Mouse (Mus musculus): Measurements from ENCODE around the gene Npcd.
"Not testable (repeated sequence)": the region's sequence is repeated elsewhere in the genome, so short reads cannot be mapped to it uniquely, and the experiment has no call there.

Npcd gene

DNA sequence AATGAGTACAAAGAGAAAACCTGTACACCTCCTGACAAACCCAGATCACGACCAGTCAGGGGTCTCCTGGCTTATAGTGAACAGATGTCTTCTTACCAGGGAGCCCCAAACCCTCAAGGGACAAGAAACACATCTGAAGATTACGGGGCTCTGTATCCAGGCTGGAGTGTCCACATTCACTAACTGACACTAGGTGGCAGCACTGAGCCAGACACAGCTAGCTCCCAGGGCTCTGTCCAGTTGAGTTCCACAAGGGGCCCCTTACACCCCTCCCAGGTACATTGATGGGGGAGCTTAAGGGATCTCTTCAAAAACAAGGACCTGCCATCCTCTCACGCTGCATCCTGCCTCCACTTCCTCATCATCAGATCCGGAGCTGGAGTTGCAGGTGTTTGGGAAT lies 3.6 kb downstream of the Npcd start:
- peak in 1 of 2 experiments; percentile 40 for DNase-seq (ENCODE audit: low read depth in 1 of 2, low spot score in 2 of 2)

DNA sequence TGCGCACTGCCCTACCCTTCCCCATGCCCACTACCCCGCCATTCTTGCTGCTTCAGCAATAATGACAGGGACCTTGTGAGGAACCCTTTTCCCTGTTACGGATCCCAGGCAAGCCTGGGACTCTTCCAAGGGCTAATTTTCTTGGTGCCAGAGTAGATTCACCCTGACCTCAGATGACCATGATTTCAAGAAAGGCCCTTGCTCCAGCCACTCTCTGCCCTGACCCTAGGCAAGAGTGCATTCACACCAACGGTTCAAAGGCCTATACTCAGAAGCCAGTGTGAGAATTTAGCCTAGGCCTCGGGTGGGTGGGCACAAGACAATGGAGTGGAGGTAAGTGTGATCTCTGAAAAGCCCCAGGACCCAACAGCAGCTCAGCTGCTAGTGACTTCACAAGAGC lies 4.6 kb downstream of the Npcd start:
- no peak for DNase-seq (ENCODE audit: low read depth in 1 of 2, low spot score in 2 of 2)

DNA sequence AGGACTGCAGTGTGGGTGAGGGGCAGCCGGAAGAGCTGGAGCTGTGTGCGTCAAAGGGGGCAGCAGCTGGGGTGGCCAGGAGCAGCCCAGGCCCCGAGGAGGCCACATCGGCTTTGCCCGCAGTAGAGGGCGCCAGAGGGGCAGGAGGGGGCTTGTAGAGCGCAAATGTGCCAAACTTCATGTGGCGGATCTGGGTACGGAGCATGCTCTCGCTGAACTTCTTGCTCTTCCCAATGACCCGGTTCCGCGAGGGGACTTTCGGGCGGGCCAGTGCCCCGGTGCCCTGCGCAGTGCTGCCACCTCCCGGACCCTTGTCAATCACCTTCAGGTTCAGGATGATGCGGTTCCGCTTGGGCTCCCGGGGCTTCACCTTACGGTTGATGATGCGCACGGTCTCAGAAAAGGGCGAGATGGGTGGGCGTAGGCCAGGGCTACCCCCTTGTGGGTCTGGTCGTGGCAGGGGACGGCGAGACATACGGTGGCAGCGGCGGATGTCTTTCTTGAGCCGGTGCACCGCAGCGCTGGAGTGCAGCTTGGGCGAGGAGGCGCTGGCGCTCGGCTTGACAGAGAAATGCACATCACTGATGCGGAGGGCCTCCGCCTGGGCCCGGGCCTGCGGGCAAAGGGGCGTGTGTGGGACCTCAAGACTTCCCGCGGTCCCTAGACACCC lies 5.5 kb downstream of the Npcd start:
- no peak for DNase-seq (ENCODE audit: low read depth in 1 of 2, low spot score in 2 of 2)

DNA sequence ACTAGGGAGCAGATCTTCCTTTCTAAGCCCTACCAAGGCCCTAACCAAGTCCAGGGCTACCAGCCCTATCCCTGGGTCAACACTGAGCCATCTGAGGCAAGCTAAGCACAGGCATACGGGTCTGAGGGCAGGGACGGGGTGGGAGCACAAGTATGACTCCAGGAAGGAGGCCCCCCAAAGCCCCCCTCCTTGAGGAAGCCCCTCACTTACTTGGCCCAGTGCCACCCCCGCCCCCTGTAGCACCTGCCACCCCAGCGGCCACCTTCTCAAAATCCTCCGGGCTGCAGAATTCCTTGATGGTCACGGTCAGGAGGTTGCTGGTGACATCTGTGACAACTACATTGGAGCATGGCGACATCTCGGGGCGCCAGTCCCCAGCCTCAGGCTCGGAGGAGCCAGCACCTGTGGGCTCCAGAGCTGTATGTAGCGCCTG lies 6.2 kb downstream of the Npcd start:
- no peak for DNase-seq (ENCODE audit: low read depth in 1 of 2, low spot score in 2 of 2)

DNA sequence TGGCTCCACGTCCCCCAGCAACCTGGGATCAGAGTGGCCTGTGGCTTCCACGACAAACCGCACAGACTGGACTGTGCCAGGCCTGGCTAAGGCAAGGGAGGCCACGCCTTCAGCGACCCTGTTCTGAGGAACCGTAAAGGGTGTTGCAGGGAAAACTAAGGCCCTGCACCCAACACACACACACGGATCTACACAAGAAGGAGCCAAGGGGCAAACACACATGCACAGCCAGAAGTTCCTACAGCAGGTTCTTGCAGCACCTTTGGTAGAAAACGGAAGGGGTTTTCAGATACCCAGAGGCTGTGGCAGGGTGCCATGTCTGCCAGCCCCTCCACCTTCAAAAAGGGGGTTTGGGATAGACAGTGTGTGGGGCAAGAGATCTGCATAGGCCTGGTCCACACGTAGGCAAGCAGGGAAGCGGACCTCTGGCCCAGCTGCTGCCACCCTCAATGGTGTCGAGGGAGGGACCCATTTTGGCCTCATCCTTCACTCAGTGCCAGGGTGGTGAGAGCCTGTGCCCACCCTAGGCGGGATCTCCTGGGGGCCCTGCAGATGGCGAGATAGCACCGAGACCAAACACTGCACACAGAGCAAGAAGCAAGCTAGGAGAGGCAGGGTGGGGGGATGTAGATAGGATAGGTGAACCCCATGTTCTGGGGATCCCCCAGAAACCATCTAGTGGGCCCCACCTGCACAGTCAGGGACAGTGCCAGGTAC lies 6.8 kb downstream of the Npcd start:
- DNase-seq (ENCODE audit: low read depth in 1 of 2, low spot score in 2 of 2): no peak

DNA sequence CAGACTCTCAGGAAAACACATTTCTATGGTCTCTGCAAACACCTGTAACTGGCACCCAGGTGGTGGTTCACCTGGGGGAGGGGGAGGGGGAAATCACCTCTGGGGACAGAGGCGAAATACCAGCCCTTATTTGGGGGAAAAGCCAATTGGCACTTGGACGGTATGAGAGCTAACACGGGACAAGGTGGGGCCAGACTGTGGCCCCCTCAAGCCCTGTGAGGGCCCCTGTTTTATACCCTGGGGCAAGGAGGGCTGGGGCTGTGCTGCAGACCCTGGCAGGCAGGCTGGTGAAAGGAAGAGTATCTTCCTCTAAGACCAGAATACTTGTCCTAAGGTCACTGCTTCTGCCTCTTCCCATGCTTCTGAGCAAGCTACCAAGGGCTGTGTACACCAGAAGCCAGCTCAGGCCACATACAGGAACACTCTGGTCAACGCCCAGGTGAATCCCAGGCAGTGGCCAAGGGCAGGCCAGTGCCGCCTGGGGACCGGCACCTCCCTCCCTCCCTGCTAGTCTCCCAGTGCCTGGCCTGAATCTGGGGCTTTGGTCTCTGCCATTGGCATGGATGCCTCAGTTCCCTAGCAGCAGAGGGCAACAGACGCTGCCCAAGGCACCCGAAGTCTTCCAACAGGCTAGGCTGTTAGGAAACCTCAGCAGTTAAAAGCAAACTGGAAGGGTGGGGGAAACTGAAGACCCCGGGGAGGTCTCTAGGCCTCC lies 7.7 kb downstream of the Npcd start:
- no peak for DNase-seq (ENCODE audit: low read depth in 1 of 2, low spot score in 2 of 2)

DNA sequence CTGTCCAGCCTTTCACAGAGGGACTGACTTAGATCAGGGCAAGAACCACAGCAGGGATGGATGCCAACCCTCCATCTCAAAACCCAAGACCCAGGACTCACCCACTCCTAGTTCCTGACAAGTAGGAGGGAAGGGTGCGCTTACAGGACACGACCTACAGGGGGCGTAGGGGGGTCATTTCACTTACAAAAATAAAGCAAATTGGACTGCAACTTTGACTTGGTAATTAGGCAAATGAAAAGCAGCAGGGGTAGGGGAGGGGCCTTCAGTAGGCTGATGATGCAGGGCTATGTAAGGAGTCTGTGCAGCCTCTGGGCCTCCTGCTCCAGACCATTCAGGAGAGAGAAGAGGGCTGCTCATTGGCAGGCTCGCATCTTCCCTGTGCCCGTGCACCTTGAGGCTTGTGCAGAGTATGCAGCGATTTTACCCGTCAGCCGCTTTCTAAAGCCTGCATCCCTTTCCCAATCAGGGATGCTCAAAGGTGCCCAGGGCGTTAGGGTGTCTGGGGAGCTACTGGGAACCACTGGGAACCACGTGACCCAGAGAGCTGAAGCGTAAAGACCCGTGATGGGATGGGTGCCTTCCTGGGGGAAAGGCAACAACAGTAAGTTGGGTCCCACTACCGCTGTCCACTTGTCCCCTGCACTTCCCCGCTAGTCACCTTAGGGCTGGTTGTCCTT lies 8.8 kb downstream of the Npcd start:
- DNase-seq (ENCODE audit: low read depth in 1 of 2, low spot score in 2 of 2): no peak

DNA sequence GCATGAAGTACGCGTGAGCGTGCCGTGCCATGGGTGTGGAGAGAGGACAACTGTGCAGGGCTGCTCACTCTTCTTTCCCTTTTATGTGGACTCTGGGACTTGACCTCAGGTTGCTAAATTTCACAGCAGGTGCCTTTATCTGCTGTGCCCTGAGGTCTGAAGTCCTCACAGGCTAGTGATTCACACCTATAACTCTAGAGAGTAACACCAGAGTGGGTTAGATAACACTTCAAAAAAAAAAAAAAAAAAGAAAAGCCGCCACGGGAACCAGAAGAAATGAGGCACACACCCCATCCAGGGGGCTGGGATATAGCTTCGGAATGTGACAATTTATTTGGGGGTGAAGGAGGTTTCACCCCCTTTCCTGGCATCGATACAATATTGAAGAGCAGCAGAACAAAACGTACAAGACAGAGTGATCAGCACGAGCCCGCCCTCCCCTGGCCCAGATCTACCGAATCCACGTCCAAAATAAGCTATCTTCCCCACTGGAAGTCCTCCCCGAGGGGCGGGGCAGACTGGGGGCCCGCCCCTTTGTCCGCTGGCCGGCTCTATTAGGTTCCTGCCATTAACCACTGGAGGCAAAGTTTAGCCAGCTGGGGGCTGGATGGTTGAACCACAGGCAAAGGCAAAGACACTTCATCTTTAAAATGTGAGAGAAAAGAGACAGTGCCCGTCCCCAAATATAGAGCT lies 10.3 kb downstream of the Npcd start:
- DNase-seq (ENCODE audit: low read depth in 1 of 2, low spot score in 2 of 2): no peak

DNA sequence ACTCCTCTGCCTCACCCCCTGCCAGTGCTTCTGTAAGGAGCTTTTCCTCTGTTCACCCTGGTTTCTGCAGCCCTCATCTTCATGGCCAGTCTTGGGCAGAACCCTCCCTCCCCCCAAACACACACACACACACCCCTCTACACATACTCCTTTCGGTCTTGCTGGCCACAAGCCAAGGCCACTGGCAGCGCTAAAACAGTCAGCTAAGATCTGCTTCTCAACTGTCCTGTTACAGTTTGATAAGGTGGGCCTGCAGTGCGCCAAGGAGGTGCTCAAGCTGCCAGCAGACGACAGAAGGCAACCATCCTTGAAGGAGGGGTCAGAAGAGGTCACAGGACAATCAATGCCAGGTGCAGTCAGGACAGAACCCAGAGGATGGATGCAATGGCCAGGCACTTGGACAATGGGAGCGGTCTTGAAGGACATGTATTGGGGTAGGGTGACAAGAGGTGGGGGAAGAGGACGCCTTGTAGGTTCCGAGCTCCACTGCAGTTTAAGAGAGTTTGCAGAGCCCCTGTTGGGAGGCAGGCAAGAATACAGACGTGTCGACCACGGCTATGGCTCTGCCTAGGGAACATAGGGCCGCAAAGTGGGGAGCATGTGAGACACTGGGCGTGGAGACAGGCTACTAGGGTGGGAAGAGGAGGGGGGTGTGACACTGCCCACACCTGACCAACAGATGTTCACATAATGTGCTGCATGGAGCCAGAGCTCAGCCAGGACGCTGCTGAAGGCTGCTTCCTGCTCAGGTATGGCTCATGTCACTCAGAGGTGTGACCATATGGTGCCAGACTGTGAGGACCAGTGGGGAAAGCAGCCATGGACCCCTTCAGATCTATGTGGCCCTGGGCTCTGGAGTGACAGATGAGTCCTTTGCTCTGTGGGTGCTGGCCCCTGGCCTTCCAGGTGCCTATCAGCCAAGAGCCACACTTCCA lies 11.5 kb downstream of the Npcd start:
- DNase-seq (ENCODE audit: low read depth in 1 of 2, low spot score in 2 of 2): no peak

DNA sequence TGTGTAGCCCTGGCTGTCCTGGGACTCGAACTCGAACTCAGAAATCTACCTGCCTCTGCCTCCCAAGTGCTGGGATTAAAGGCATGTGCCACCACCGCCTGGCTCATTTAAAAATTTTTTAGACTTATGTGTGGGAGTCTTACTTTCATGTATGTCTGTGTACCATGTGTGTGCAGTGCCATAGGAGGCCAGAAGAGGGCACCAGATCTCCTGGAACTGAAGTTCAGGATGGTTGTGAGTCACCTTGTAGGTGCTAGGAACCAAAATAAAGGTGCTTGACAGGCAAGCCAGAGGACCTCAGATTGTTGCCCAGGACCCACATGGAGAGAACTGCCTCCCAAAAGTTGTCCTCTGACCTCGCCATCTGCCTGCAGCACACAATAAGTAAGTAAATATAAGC lies 15.7 kb downstream of the Npcd start:
- DNase-seq (ENCODE audit: low read depth in 1 of 2, low spot score in 2 of 2): no peak

DNA sequence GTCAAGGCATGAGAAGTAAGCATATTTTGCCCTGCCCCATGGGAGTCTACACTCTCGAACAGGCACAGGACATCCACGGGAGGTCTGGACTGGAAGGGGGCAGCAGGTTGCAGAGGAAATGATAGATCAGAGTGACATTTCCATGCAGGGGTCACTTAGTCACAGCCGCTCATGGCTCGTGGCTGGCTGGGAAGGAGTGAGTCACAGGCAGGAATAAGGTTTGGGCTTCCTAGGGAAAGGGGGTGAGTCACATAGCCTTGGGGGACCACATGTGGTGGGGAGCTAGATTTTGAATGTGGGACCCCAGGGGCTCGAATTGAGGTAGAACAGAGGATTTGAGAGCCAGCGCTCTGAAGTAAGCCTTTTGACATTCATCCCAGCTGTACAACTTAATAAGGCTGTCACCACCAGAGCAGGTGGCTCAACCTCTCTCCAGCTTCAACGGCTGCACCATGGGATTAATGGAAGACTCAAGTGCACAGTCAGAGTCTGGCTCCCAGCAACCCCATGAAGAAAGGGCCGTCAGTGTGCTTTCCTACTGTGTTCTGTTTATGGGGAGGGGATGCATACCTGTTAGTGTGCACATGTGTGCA lies 20.3 kb downstream of the Npcd start:
- DNase-seq (ENCODE audit: low read depth in 1 of 2, low spot score in 2 of 2): no peak

DNA sequence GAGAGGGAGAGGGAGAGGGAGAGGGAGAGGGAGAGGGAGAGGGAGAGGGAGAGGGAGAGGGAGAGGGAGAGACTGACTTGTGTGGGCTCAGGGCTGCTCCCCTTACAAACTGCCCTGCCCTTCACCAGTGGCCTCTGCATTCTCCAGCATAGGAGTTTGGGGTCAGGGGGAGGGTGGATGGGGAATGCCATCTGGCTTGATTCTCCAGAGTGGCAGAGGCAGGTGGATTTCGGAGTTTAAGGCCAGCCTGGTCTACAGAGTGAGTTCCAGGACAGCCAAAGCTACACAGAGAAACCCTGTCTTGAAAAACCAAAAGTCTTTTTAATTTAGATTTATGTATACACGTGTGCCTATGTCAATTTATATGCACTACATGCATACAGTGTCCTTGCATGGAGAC lies 21.2 kb downstream of the Npcd start:
- DNase-seq (ENCODE audit: low read depth in 1 of 2, low spot score in 2 of 2): not testable (repeated sequence)

DNA sequence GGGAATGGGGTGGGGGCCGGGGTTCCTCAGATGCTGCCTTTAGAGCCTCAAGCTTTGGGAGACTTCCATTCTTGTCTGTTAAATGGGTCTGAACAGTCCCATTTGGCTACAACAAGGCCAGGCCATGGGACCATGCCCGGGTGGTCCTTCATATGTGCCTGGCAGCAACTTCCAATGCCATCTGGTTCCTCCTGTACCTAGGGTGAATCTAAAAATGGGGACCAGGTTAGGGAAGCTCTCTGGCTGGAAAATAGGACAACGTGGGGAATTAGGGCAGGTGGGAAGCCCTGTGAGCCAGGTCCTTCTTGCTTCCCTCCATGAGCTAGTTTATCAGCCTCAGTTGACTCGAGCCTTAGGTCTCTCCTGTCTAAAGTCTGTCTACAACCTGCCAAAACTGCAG lies 23.0 kb downstream of the Npcd start:
- DNase-seq (ENCODE audit: low read depth in 1 of 2, low spot score in 2 of 2): no peak

DNA sequence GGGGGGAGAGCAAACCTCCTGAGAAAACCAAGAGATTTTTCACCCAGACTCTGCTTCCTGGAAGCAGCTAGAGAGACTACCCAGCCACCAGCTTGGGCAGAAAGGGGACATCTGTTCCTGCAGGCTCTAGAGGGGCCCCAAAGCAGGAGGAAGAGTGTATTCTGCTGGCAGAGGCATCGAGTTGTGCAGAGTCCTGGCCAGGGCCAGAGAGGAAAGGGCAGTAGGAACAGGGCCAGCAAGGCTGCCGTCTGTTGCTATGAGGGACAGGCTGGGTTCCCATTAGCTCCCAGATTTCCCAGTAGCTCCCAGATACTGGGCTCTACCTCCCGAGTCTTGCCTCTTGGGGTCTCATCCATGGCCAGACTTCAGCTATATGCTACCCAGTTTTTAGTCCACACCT lies 24.0 kb downstream of the Npcd start:
- no peak for DNase-seq (ENCODE audit: low read depth in 1 of 2, low spot score in 2 of 2)

DNA sequence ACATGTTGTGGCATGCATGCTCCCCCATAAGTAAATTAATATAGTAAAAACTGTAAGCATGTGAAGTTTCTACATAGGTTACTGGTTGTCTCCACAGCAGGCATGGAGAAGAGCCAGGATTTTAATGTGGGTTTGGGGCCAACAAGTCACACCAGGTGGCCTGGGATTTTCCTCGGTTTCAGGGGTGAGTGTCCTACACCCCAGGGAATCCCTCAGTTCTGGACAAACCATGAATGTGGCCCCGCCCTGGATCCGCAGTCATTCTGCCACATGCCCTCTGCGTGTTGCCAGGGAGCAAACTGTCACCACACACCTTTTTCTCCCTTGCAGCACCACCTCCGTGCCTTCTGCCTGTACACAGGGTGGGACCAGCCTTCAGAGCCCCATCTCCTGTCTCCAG lies 25.4 kb downstream of the Npcd start:
- no peak for DNase-seq (ENCODE audit: low read depth in 1 of 2, low spot score in 2 of 2)

DNA sequence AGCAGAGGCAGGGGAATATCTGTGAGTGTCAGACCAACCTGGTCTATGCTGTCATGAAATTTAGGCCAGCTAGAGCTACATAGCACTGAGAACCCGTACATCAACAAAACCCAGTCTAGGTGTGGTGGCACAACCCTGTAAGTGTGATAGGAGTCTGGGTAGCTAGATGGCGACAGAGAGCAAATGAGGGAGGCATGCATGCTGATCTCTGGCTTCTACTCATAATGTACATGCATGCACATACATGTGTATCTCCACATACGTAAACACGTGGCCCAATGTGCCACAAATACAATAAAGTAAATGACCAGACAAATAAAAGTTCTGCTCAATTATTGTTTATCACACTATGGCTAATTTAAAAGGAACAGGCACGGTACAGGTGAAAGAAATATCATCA lies 25.9 kb downstream of the Npcd start:
- DNase-seq (ENCODE audit: low read depth in 1 of 2, low spot score in 2 of 2): no peak

DNA sequence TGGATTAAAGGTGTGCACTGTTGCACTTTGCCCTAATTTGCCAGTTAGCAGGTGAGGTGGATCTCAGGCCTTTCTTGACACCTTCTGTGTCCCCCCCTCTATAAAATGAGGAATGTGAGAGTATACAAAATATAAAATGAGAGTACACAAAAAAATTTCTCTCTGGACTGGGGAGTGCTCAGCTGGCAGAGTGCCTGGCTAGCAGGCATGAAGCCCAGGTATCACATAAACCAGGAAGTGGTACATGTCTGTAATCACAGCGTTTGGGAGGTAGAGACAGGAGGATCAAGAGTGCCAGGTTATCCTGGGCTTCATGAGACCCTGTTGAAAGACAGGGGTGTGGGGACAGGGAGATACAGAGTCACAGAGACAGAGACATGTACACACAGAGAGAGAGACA lies 27.0 kb downstream of the Npcd start:
- DNase-seq (ENCODE audit: low read depth in 1 of 2, low spot score in 2 of 2): no peak

DNA sequence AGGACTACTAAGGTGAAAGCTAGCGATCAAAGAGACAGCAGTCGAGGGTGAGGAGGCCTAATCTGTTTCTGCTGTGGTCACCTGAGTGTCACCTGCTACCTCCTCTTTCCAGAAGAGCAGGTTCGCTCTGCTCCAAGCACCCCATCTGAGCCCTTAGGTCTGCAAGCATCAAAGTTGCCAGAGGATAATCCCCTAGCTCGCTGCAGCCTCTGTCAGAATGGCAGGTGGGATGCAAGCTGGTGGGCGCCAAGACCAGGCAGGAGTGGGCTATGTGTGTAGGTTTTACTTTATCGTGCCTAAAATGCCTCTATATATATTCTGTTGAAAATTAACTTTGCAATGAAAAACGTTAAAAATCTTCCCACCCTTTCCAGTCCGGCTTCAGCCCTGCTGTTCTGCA lies 28.8 kb downstream of the Npcd start:
- no peak for DNase-seq (ENCODE audit: low read depth in 1 of 2, low spot score in 2 of 2)

DNA sequence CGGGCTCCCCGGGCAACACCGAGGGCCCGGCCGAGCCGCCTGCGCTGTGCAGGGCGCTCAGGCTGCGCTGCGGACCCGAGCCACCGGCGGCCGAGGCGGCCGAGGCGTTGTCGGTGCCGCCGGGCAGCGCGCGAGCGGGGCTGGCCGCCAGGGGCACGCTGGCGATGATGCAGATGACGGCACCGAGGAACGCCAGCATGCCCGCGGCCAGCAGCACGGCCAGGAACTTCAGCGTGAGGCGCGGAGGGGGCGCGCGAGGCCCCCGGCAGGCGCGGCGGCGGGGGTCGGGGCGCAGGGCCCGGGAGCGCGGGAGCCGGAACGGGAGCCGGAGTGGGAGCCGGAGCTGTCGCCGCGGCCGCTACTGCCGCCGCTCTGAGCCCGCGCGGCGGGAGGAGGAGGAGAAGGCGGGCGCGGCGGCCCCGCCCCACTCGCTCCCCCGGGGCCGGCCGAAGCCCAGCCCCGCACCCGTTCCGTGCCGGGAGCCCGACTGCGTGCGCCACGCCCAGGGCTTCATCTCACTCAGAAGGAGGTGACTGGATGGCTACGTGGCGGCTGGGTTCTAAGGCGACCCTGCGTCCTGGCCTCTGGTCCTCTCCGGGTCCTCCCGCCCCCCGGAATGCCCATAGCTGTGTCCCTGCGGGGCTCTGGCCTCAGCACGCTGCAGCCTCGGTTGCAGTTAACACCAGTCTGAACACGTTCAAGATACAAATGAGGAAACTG lies 29.5 kb downstream of the Npcd start, which contains the start of gene Nptxr:
Gene Nptxr (minus strand): TSS at position 415 of the 720 bp plus-strand sequence.
- no peak for DNase-seq (ENCODE audit: low read depth in 1 of 2, low spot score in 2 of 2)
